Mouse (Mus musculus) monocyte, adult 5-6 weeks (primary cell): ENCODE results near the gene Sdhb. TPM values are rescaled to one million over a fixed set of nuclear protein-coding genes. Genes with fewer than 3 reads are reported as not detected.

Experiments used
- total RNA-seq: library from RNA; stranded (forward); fragments of 200-1000, 200-491, 200-594 nt; gene quantifications from 3 replicates; pipeline ENCODE4 v1.2.3, GENCODE M21; 2017

Gene Sdhb
- total RNA-seq, 1 experiment from 2014 or later: 131 TPM

Other genes starting within 250 kb of the Sdhb start
- not detected in 3 replicates for gene Padi6, start 218.6 kb upstream of the Sdhb start, total RNA-seq
- 5.7 to 16.3 TPM (median 13.0 TPM) in 3 replicates for gene Padi4, start 187.0 kb upstream of the Sdhb start, total RNA-seq
- gene Padi3, start 150.6 kb upstream of the Sdhb start, total RNA-seq: not detected in 3 replicates
- 0.29 to 0.86 TPM in 2 of 3 replicates, not detected in the other for gene Padi1, start 115.4 kb upstream of the Sdhb start, total RNA-seq
- 41.3 to 73.2 TPM (median 47.7 TPM) in 3 replicates for gene Padi2, start 54.9 kb upstream of the Sdhb start, total RNA-seq
- gene Atp13a2, start 25.7 kb downstream of the Sdhb start, total RNA-seq: 29.4 to 38.3 TPM (median 34.3 TPM) in 3 replicates
- gene Mfap2, start 49.2 kb downstream of the Sdhb start, total RNA-seq: not detected in 3 replicates
- gene Crocc, start 99.3 kb downstream of the Sdhb start, total RNA-seq: 4.8 to 12.1 TPM (median 8.5 TPM) in 3 replicates
- 103 to 149 TPM (median 111 TPM) in 3 replicates for gene Necap2, start 117.2 kb downstream of the Sdhb start, total RNA-seq
- not detected in 3 replicates for gene Spata21, start 127.1 kb downstream of the Sdhb start, total RNA-seq
- gene Szrd1, start 178.6 kb downstream of the Sdhb start, total RNA-seq: 35.3 to 47.0 TPM (median 43.5 TPM) in 3 replicates
- 5.0 to 11.5 TPM (median 5.5 TPM) in 3 replicates for gene Fbxo42, start 186.7 kb downstream of the Sdhb start, total RNA-seq